Mouse (Mus musculus): Measurements from ENCODE around the gene Kank1. TPM values are rescaled to one million over a fixed set of nuclear protein-coding genes. Genes with fewer than 3 reads are reported as not detected.

The Kank1 gene
- polyA plus RNA-seq, 1 experiment from 2014 or later = 21.8 TPM

DNA sequence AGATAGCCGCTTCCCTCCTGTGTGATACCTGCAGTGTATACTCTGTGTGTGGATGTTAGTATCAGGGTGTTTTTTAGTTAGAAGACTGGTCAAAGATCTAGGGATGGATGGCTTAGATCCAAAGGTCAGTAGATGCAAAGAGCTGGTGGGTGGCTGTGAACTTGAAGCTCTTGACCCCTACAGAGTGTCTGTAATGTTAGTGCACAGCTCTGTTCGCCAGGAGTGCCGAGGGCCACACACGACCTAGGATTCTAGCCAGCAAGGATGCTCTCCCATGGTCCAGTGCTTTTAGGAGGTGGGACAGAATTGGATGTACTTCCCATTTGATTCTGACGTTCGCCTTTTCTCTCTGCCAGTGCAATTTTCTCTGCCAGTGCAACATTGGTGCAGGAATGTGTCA lies 201.5 kb downstream of the Kank1 start:
- no peak for ATAC-seq (ENCODE audit: insufficient number of reproducible peaks, insufficient read depth, low FRiP score, low read depth)

DNA sequence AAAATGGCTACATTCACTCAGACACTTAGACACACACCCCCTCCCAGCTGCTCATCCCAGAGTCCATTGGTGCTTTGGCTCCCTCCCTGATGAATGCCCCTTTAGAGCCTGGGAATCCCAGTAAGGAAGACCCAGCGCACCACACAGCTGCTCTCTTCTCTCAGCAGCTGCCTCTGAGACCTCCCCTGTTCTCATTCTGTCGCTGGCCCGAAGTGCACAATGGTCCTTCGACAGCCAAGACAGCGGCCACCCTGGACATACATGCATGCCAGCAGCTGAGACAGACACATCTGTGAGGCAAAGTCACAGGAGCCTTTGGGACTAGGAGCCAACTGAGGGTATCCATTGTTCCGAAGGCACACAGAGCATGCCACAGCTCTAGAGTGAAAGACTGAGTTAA lies 203.0 kb downstream of the Kank1 start:
- H3K36me3 ChIP-seq (ENCODE audit: control insufficient read depth, insufficient read depth, low read length) = no peaks in the 10 kb centered on the region
- H3K4me2 ChIP-seq (replicated peaks; ENCODE audit: low read depth, low read length) = no peak overlapping the region
- WGBS = 67% methylated on average over 6 of the region's 6 CpGs
- no peak overlapping the region for H3K4me3 ChIP-seq (ENCODE audit: low read depth, low read length)
- H3K9me3 ChIP-seq (ENCODE audit: control insufficient read depth, low read depth, low read length) = no peaks in the 10 kb centered on the region
- H3K27me3 ChIP-seq (ENCODE audit: control insufficient read depth, insufficient read depth, low read length) = no peaks in the 10 kb centered on the region
- ATAC-seq (ENCODE audit: insufficient number of reproducible peaks, insufficient read depth, low FRiP score, low read depth) = no peak
- no peak overlapping the region for H3K9ac ChIP-seq (replicated peaks; ENCODE audit: low read depth, low read length)
- H3K4me1 ChIP-seq (ENCODE audit: control insufficient read depth, insufficient read depth, low read length) = 0 out of 2 replicates have a peak, but pooled peaks cover 1% of the 10 kb centered on the region
- no peak overlapping the region for H3K27ac ChIP-seq (ENCODE audit: low read length)

More for the DNA sequence above, 201.5 kb downstream of the Kank1 start:
- H3K9ac ChIP-seq (replicated peaks; ENCODE audit: low read depth, low read length) = no peak overlapping the region
- H3K4me1 ChIP-seq (ENCODE audit: control insufficient read depth, insufficient read depth, low read length) = 0 out of 2 replicates have a peak, but pooled peaks cover 6% of the 10 kb centered on the region
- no peak overlapping the region for H3K4me3 ChIP-seq (ENCODE audit: low read depth, low read length)
- no peaks in the 10 kb centered on the region for H3K27me3 ChIP-seq (ENCODE audit: control insufficient read depth, insufficient read depth, low read length)
- no peak overlapping the region for H3K27ac ChIP-seq (ENCODE audit: low read length)
- WGBS = 80% methylated on average over 6 of the region's 6 CpGs
- H3K9me3 ChIP-seq (ENCODE audit: control insufficient read depth, low read depth, low read length) = no peaks in the 10 kb centered on the region
- no peak overlapping the region for H3K4me2 ChIP-seq (replicated peaks; ENCODE audit: low read depth, low read length)
- H3K36me3 ChIP-seq (ENCODE audit: control insufficient read depth, insufficient read depth, low read length) = peaks cover 6% of the 10 kb centered on the region; the same call in 1 of the 2 replicates

DNA sequence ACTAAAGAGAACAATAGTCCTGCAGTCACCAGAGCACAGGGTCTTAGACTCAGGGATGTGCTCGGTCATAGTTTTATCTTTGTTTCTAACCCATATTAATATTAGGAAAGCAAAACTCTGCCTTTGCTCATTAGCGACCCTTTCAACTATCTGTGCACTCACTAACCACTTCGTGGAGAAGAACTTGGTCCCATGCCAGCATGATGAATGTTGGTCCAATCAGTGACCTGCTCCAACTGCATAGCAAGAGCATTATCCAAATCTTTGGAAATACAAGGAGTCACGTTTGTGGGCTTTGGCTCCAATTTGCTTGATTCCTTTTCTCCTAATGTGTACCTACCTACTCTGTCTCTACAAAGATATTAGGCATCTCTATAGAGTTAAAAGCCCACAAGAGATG lies 204.0 kb downstream of the Kank1 start:
- Histone ChIP-seq H3K4me1 (ENCODE audit: control insufficient read depth, insufficient read depth, low read length) (no peaks in the 10 kb centered on the region), H3K9me3 (ENCODE audit: control insufficient read depth, low read depth, low read length) (no peaks in the 10 kb centered on the region), H3K4me2 (replicated peaks; ENCODE audit: low read depth, low read length) (no peak overlapping the region), H3K36me3 (ENCODE audit: control insufficient read depth, insufficient read depth, low read length) (no peaks in the 10 kb centered on the region), H3K27ac (ENCODE audit: low read length) (no peak overlapping the region), H3K27me3 (ENCODE audit: control insufficient read depth, insufficient read depth, low read length) (no peaks in the 10 kb centered on the region), H3K4me3 (ENCODE audit: low read depth, low read length) (no peak overlapping the region), H3K9ac (replicated peaks; ENCODE audit: low read depth, low read length) (no peak overlapping the region)
- WGBS = 68% methylated on average over 4 of the region's 4 CpGs
- ATAC-seq (ENCODE audit: insufficient number of reproducible peaks, insufficient read depth, low FRiP score, low read depth) = no peak

DNA sequence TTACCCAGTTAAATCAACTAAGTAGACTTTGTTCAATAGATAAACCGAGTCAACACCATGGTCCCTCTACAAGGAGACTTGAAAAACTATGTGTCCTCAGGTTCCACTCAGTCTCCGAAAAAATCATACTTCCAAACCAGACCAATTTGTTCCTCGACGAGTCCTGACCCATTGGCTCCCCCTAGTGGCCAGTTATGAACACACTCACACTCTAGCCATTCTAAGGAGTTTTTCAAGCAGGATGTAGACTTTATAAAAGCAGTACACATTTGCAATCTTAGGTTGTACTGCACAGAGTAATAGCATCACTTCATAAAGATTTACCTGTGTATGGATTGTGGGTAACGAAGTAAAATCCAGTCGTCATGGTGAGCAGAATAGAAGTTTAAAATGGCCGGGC lies 208.3 kb downstream of the Kank1 start:
- H3K27ac ChIP-seq (ENCODE audit: low read length) = no peak overlapping the region
- H3K9me3 ChIP-seq (ENCODE audit: control insufficient read depth, low read depth, low read length) = no peaks in the 10 kb centered on the region
- H3K4me1 ChIP-seq (ENCODE audit: control insufficient read depth, insufficient read depth, low read length) = no peaks in the 10 kb centered on the region
- H3K4me3 ChIP-seq (ENCODE audit: low read depth, low read length) = no peak overlapping the region
- H3K9ac ChIP-seq (replicated peaks; ENCODE audit: low read depth, low read length) = no peak overlapping the region
- 0 out of 2 replicates have a peak, but pooled peaks have one; percentile 37 for ATAC-seq (ENCODE audit: insufficient number of reproducible peaks, insufficient read depth, low FRiP score, low read depth)
- no peaks in the 10 kb centered on the region for H3K36me3 ChIP-seq (ENCODE audit: control insufficient read depth, insufficient read depth, low read length)
- 24% methylated on average over 7 of the region's 7 CpGs for WGBS
- H3K4me2 ChIP-seq (replicated peaks; ENCODE audit: low read depth, low read length) = no peak overlapping the region
- no peaks in the 10 kb centered on the region for H3K27me3 ChIP-seq (ENCODE audit: control insufficient read depth, insufficient read depth, low read length)

DNA sequence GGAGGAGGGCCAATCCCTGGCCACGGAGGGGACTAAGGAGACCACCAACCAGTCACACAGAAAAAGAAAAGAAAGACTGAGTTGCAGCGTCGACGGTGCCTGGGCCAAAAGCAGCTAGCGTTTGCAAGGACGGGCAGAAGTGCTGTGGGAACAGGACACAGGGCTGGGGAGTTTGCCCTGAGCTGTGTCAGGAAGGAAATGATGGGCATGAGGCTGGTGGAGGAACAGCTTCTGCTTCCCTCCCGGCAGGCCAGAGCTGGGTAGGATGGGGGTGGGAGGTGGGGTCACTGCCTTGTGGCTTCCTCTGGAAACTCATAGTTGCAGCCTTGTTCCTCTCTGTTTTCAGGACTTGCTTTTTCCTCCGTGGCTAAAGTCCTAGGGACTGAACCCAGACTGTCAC lies 209.1 kb downstream of the Kank1 start:
- 67% methylated on average over 8 of the region's 8 CpGs for WGBS
- H3K36me3 ChIP-seq (ENCODE audit: control insufficient read depth, insufficient read depth, low read length) = no peaks in the 10 kb centered on the region
- ATAC-seq (ENCODE audit: insufficient number of reproducible peaks, insufficient read depth, low FRiP score, low read depth) = no peak

DNA sequence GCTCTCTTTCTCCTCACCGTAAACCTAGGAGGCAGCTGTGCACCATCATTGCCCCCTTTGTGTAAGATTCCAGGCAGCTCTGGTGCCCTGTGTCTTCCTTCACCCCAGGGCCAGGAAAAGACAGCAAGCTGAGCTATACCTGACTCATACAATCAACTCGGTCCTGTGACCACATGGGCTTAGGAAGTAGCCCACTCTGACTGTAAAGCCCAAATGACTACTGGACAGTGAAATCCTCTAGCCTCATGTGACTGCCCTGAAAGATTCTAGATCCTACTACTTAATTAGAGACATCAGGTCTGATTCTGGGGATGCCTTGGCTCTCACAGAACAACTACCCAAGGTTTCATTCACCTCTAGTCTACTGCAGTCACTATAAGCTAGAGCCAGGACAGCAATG lies 209.9 kb downstream of the Kank1 start:
- H3K27me3 ChIP-seq (ENCODE audit: control insufficient read depth, insufficient read depth, low read length) = no peaks in the 10 kb centered on the region
- no peak for ATAC-seq (ENCODE audit: insufficient number of reproducible peaks, insufficient read depth, low FRiP score, low read depth)
- 73% methylated on average over 2 of the region's 2 CpGs for WGBS

More for the DNA sequence above, 209.1 kb downstream of the Kank1 start:
- Histone ChIP-seq H3K9me3 (ENCODE audit: control insufficient read depth, low read depth, low read length) (no peaks in the 10 kb centered on the region), H3K9ac (replicated peaks; ENCODE audit: low read depth, low read length) (no peak overlapping the region), H3K4me2 (replicated peaks; ENCODE audit: low read depth, low read length) (no peak overlapping the region), H3K4me1 (ENCODE audit: control insufficient read depth, insufficient read depth, low read length) (no peaks in the 10 kb centered on the region), H3K27ac (ENCODE audit: low read length) (no peak overlapping the region), H3K27me3 (ENCODE audit: control insufficient read depth, insufficient read depth, low read length) (no peaks in the 10 kb centered on the region), H3K4me3 (ENCODE audit: low read depth, low read length) (no peak overlapping the region)

DNA sequence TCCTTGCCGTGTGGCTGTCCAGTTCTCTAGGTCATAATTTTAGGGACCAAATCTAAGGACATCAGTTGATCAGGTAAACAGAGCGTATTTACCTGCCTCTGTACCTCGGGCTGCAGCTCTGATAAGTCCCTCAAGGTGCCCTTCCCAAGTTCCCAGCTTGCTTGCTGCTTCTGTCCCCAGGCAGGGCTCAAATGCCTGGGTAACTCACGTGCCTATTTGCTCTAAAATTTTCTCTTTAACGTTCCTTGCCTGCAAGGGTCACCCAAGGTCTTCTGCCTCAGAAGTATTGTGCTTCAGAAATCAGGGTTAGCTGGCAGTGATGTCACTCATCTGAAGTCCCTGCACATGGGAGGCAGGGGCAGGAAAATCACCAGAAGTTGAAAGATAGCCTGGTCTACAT lies 210.6 kb downstream of the Kank1 start:
- no peaks in the 10 kb centered on the region for H3K9me3 ChIP-seq (ENCODE audit: control insufficient read depth, low read depth, low read length)
- no peak overlapping the region for H3K4me2 ChIP-seq (replicated peaks; ENCODE audit: low read depth, low read length)
- H3K9ac ChIP-seq (replicated peaks; ENCODE audit: low read depth, low read length) = no peak overlapping the region
- 48% methylated on average over 5 of the region's 5 CpGs for WGBS
- H3K27ac ChIP-seq (ENCODE audit: low read length) = no peak overlapping the region
- no peak for ATAC-seq (ENCODE audit: insufficient number of reproducible peaks, insufficient read depth, low FRiP score, low read depth)
- no peaks in the 10 kb centered on the region for H3K4me1 ChIP-seq (ENCODE audit: control insufficient read depth, insufficient read depth, low read length)
- no peak overlapping the region for H3K4me3 ChIP-seq (ENCODE audit: low read depth, low read length)
- no peaks in the 10 kb centered on the region for H3K36me3 ChIP-seq (ENCODE audit: control insufficient read depth, insufficient read depth, low read length)
- H3K27me3 ChIP-seq (ENCODE audit: control insufficient read depth, insufficient read depth, low read length) = no peaks in the 10 kb centered on the region

More for the DNA sequence above, 209.9 kb downstream of the Kank1 start:
- Histone ChIP-seq H3K4me2 (replicated peaks; ENCODE audit: low read depth, low read length) (no peak overlapping the region), H3K9me3 (ENCODE audit: control insufficient read depth, low read depth, low read length) (no peaks in the 10 kb centered on the region), H3K9ac (replicated peaks; ENCODE audit: low read depth, low read length) (no peak overlapping the region), H3K36me3 (ENCODE audit: control insufficient read depth, insufficient read depth, low read length) (no peaks in the 10 kb centered on the region), H3K4me1 (ENCODE audit: control insufficient read depth, insufficient read depth, low read length) (no peaks in the 10 kb centered on the region), H3K27ac (ENCODE audit: low read length) (no peak overlapping the region), H3K4me3 (ENCODE audit: low read depth, low read length) (no peak overlapping the region)

DNA sequence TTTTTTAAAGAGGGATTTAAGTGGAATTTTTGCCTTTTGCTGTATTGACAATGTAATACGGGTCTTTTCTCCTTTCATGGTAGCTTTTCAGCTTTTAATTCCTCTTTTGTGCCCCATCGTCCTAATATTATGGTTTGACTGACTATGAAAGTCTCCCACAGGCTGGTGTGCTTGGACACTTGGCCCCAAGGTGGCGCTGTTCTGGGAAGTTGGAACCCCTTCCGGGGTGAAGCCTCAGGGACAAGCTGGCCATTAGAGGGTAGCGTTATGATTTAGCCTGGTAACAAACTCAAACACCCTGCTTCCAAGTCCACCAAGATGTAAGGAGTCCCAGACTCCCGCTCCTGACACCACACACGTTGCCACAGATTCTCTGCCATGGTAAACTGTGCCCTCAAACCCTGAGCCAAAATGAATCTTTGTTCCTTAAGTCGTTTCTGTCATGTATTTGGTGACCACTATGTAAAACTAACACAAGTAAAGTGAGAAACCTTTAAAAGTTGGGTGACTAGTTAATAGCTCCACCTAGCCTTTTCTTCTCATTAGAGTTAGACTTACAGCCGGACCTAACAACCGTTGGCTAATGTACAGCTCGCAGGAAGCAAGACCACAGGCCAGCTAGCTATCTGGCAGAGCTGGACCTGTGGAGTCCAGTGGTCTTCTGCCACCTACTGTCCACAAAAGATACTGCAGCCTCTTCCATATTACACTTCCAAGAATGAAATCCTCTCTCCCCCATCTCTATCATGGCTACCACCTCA lies 214.3 kb downstream of the Kank1 start:
- ATAC-seq (ENCODE audit: insufficient number of reproducible peaks, insufficient read depth, low FRiP score, low read depth) = 0 out of 2 replicates have a peak, but pooled peaks have one; percentile 53
- Histone ChIP-seq H3K4me3 (ENCODE audit: low read depth, low read length) (no peak overlapping the region), H3K4me1 (ENCODE audit: control insufficient read depth, insufficient read depth, low read length) (no peaks in the 10 kb centered on the region), H3K9me3 (ENCODE audit: control insufficient read depth, low read depth, low read length) (no peaks in the 10 kb centered on the region), H3K27ac (ENCODE audit: low read length) (no peak overlapping the region), H3K4me2 (replicated peaks; ENCODE audit: low read depth, low read length) (no peak overlapping the region), H3K36me3 (ENCODE audit: control insufficient read depth, insufficient read depth, low read length) (no peaks in the 10 kb centered on the region), H3K9ac (replicated peaks; ENCODE audit: low read depth, low read length) (no peak overlapping the region), H3K27me3 (ENCODE audit: control insufficient read depth, insufficient read depth, low read length) (no peaks in the 10 kb centered on the region)
- 42% methylated on average over 11 of the region's 11 CpGs for WGBS

DNA sequence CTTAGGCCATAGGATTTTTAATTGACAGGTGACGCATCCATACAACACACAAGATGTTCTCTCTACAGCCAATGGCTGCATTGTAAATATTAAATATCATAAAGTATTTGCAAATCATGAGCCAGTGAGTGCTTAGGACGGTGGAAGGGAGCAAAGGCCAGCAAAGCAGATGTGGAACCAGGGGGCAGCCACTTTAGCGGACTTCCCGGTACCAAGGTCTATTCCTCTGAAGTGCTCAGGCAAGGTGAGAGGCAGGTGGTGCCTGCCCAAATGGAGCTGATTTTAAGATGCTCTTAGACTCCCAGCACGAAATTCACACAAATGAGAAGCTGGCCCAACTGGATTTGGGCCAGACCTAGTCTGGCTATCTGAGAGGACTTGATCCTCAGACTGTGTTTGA lies 216.4 kb downstream of the Kank1 start:
- ATAC-seq (ENCODE audit: insufficient number of reproducible peaks, insufficient read depth, low FRiP score, low read depth) = no peak
- no peak overlapping the region for H3K27ac ChIP-seq (ENCODE audit: low read length)
- H3K4me2 ChIP-seq (replicated peaks; ENCODE audit: low read depth, low read length) = no peak overlapping the region
- H3K27me3 ChIP-seq (ENCODE audit: control insufficient read depth, insufficient read depth, low read length) = no peaks in the 10 kb centered on the region
- 79% methylated on average over 5 of the region's 5 CpGs for WGBS
- H3K36me3 ChIP-seq (ENCODE audit: control insufficient read depth, insufficient read depth, low read length) = no peaks in the 10 kb centered on the region
- H3K4me3 ChIP-seq (ENCODE audit: low read depth, low read length) = no peak overlapping the region
- H3K4me1 ChIP-seq (ENCODE audit: control insufficient read depth, insufficient read depth, low read length) = no peaks in the 10 kb centered on the region
- H3K9me3 ChIP-seq (ENCODE audit: control insufficient read depth, low read depth, low read length) = no peaks in the 10 kb centered on the region
- no peak overlapping the region for H3K9ac ChIP-seq (replicated peaks; ENCODE audit: low read depth, low read length)

Measured in stomach, embryonic 14.5 days (tissue).